Mouse (Mus musculus) liver, embryonic 14.5 days (tissue): ENCODE results near the gene Stx5a.

Experiments
- CTCF ChIP-seq: IDR thresholded peaks from 2 replicates; pipeline ENCODE4 v1.5.1; 2016; ENCODE audit warnings: antibody characterized with exemption, low read depth, control low read depth
- EP300 ChIP-seq: IDR thresholded peaks from 2 replicates; pipeline ENCODE4 v1.6.1; 2016; ENCODE audit warnings: antibody characterized with exemption, low read depth

- TF ChIP-seq EP300, result no peak
- TF ChIP-seq CTCF, result peak; percentile 51
Observed at GRCm38 (mm10) chr19:8741243-8741869, at the start of gene Stx5a.
